Mouse (Mus musculus) right cerebral cortex, postnatal 10 days (tissue): ENCODE measurements around the gene Fat2.

ENCODE experiments used
- DNase-seq, 2 experiments: peaks; one replicate each; pipeline ENCODE4 v3.0.0; 2021; ENCODE audit warnings: low spot score in 2 of 2

The Fat2 gene

GRCm38 (mm10) chr11:55329868-55330772, 6.2 kb downstream of the Fat2 start:
- DNase-seq = no peak

GRCm38 (mm10) chr11:55327558-55328409, 8.6 kb downstream of the Fat2 start:
- no peak for DNase-seq

GRCm38 (mm10) chr11:55327111-55327510, 9.3 kb downstream of the Fat2 start:
- DNase-seq = no peak

- peak in 1 of 2 experiments; percentile 47 for DNase-seq
Measured at GRCm38 (mm10) chr11:55326211-55326610, 10.2 kb downstream of the Fat2 start.

GRCm38 (mm10) chr11:55323854-55324253, 12.5 kb downstream of the Fat2 start:
- DNase-seq = peak; percentile 74 to 77

GRCm38 (mm10) chr11:55320990-55321389, 15.4 kb downstream of the Fat2 start:
- no peak for DNase-seq

- DNase-seq = no peak
Measured at GRCm38 (mm10) chr11:55315966-55316365, 20.4 kb downstream of the Fat2 start.

GRCm38 (mm10) chr11:55314704-55315047, 21.7 kb downstream of the Fat2 start:
- DNase-seq = no peak

- no peak for DNase-seq
Measured at GRCm38 (mm10) chr11:55313768-55314703, 22.3 kb downstream of the Fat2 start.

- no peak for DNase-seq
Measured at GRCm38 (mm10) chr11:55302350-55302749, 34.0 kb downstream of the Fat2 start.

- DNase-seq = no peak
Measured at GRCm38 (mm10) chr11:55293179-55293578, 43.2 kb downstream of the Fat2 start.

- DNase-seq = no peak
Measured at GRCm38 (mm10) chr11:55291901-55292300, 44.5 kb downstream of the Fat2 start.

- no peak for DNase-seq
Measured at GRCm38 (mm10) chr11:55289851-55290391, 46.4 kb downstream of the Fat2 start.

- no peak for DNase-seq
Measured at GRCm38 (mm10) chr11:55274756-55275155, 61.6 kb downstream of the Fat2 start.

- DNase-seq = no peak
Measured at GRCm38 (mm10) chr11:55268580-55268979, 67.8 kb downstream of the Fat2 start.

GRCm38 (mm10) chr11:55265647-55266046, 70.7 kb downstream of the Fat2 start:
- peak; percentile 25 to 48 for DNase-seq

GRCm38 (mm10) chr11:55264318-55264717, 72.0 kb downstream of the Fat2 start:
- no peak for DNase-seq

- DNase-seq = peak; percentile 64 to 74
Measured at GRCm38 (mm10) chr11:55262000-55262399, 74.4 kb downstream of the Fat2 start.

- DNase-seq = no peak
Measured at GRCm38 (mm10) chr11:55261105-55261504, 75.3 kb downstream of the Fat2 start.

GRCm38 (mm10) chr11:55253391-55253790, 83.0 kb downstream of the Fat2 start:
- no peak for DNase-seq

GRCm38 (mm10) chr11:55250527-55250926, 85.8 kb downstream of the Fat2 start:
- no peak for DNase-seq
